Mouse (Mus musculus) embryonic fibroblast, embryonic 13.5 days (primary cell): ENCODE data around the gene Ado.

Experiments used
- CTCF ChIP-seq: IDR thresholded peaks from 2 replicates; pipeline ENCODE4 v1.5.1; 2011; ENCODE audit warnings: mild to moderate bottlenecking, control low read depth, low read length, moderate library complexity, borderline replicate concordance; ENCODE audit not compliant: insufficient read depth
- POLR2A ChIP-seq: IDR thresholded peaks from 2 replicates; pipeline ENCODE4 v1.6.1; 2011; ENCODE audit warnings: low read depth, mild to moderate bottlenecking, control low read depth, low read length, moderate library complexity

DNA sequence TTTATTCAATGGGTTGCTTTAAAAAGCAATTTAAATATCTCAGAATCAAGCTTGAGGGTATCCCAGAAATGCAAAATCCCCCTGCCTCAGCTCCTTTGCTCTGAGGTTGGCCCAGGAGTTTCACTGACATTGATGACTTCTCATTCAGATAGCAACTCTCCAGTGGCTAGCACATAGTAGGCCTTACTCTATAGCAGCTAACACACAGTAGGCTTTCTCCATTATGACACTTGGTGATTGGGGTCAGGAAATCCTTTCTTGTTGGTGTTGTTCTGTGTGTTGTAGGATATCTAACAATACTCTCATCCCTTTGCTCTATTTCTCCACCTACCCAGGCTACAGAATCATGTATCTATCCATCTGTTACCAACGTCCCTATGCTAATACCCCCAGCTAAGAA, 12.4 kb upstream of the Ado start:
- TF ChIP-seq POLR2A (no peak), CTCF (no peak)
